Mouse (Mus musculus): ENCODE results near the gene Clstn2.

GRCm38 (mm10) chr9:97603729-97604128 lies 429.3 kb downstream of the Clstn2 start:
- no peak for TF ChIP-seq CTCF (IDR thresholded peaks at IDR 0.05; ENCODE audit: insufficient read depth, low read depth, low read length)
- no peak for TF ChIP-seq POLR2A (IDR thresholded peaks at IDR 0.05; ENCODE audit: insufficient read depth, low read depth, low read length)

All from olfactory bulb, adult 2 months (tissue).